Comparison of ENCODE assay signal across 1 mouse cellular context in the genomic region with DNA sequence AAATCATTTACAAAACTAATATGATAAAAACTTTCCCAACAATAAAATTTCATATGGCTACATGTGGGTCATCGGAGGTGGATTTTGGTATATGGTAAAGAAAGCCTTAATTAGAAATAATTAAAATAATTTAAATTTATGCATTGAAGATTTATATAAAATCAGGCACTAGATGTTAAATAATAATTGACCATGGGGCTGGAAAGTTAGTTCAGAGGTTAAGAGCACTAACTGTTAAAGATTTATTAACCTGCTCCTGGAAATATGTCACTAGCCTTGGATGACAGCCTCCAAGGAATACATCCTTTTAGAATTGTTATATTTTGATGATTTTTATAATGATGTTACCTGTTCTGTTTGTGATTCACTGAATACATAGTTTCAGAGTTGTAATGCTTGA. TPM values are rescaled to one million over a fixed set of nuclear protein-coding genes. Genes with fewer than 3 reads are reported as not detected.
"Had no signal": no experiment of that assay in that cellular context is flagged by ENCODE, and none has a peak within 500 bp of the region (broad histone marks: within the 10 kb centered on the region; RNA-seq: fewer than 3 reads in every experiment).

No protein-coding gene starts in this region.

RNA-seq across cellular contexts. Expression of a gene that starts 55.6 kb away (rescaled TPM):
- polyA plus RNA-seq: erythroblast, embryonic 14.5 days had no signal
